Mouse (Mus musculus): ENCODE measurements at regions not wholly inside any gene's neighbourhood (a gene's known extent, or its start where the extent isn't known, plus 50 kb on each side); places are given as distances from the start of the nearest gene placed in this dataset.
"Not testable (repeated sequence)": the region's sequence is repeated elsewhere in the genome, so short reads cannot be mapped to it uniquely, and the experiment has no call there.

DNA sequence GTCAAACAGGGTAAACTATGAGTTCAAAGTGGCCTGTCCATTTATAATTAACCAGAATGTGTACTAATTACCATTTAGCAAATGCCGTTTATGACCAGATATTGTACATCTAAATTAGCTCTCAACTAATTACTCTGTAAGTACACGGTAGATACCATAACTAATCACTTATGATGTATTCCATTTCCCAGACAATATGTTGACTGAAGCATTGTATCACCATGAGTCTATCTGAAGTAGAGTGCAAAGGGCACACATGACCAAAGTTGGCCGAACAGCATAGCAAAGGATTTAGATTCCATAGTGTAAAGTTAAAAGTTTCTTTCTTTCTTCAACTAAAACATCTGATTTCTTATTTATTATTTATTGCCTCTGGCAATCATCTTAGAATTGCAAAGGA is 227.5 kb downstream of the Nfkbiz start:
- Histone ChIP-seq H3K36me3 (no peaks in the 10 kb centered on the region), H3K9ac (replicated peaks) (no peak overlapping the region), H3K9me3 (no peaks in the 10 kb centered on the region), H3K4me1 (replicated peaks) (no peaks in the 10 kb centered on the region), H3K4me2 (replicated peaks) (no peak overlapping the region), H3K27ac (no peak overlapping the region), H3K27me3 (no peaks in the 10 kb centered on the region), H3K4me3 (replicated peaks) (no peak overlapping the region)
- 87% methylated on average over 3 of the region's 3 CpGs for WGBS
- ATAC-seq, result no peak

DNA sequence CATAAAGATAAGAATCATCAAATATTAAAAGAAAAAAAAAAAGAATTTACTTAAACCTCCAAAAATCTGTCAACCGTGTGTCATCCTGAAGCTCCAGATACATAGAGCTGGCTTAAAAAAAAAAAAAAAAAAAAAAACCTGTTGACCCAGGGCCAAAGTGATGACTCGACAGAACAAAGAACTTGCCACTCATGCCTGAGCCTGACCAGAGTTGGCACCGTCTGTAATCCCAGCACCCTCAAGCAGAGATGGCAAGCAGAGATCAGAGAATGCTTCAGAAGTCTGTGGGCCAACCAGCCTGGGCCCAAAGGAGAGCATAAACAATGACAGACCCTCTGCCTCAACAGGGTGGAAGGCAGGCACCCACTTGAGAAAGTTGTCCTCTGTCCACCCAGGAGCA is 230.3 kb downstream of the Nfkbiz start:
- H3K4me3 ChIP-seq (replicated peaks), result no peak overlapping the region
- H3K4me1 ChIP-seq (replicated peaks), result no peaks in the 10 kb centered on the region
- no peaks in the 10 kb centered on the region for H3K27me3 ChIP-seq
- WGBS, result 86% methylated on average over 3 of the region's 3 CpGs
- no peak overlapping the region for H3K27ac ChIP-seq
- no peaks in the 10 kb centered on the region for H3K36me3 ChIP-seq
- no peak overlapping the region for H3K9ac ChIP-seq (replicated peaks)
- ATAC-seq, result no peak
- no peak overlapping the region for H3K4me2 ChIP-seq (replicated peaks)
- no peaks in the 10 kb centered on the region for H3K9me3 ChIP-seq

DNA sequence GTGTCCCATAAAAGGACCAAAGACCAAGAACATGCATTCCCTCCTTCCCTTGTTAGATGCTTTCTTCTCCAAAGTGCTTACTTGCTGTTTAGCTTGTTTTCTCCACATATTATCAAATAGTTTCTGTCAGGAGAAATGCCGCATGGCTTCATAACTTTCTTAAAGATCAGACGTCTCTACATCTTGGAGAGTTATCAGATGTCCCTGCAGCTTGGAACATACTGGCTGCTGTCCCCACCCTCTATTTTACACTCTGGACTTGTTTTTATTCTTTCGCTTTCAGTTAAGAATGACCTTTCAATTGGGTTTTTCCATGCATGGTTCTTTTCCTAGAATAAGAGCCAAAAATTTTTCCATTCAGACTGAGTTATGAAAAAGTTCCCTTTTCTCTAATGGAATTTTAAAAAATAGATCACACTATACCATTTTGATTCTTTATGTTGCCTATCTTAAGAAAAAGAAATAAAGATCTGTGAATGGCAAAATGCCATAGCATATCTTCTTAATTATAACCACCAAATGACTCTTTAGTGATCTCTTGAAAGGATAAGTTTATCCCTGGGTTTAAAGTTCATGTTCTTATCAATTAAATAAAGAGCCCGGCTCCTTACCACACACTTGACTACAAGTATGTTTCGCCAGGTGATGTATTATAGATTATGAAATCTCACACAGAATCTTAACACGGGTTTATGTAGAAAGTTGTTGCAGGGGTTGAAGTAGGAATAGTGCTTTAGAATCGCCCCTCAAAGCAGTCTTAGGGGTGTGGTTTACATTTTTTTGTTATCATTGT is 232.1 kb downstream of the Nfkbiz start:
- 88% methylated on average over 7 of the region's 7 CpGs for WGBS
- H3K4me1 ChIP-seq (replicated peaks), result no peaks in the 10 kb centered on the region
- H3K9ac ChIP-seq (replicated peaks), result no peak overlapping the region
- no peak overlapping the region for H3K4me3 ChIP-seq (replicated peaks)
- no peak for ATAC-seq
- H3K27ac ChIP-seq, result no peak overlapping the region
- H3K27me3 ChIP-seq, result no peaks in the 10 kb centered on the region
- H3K4me2 ChIP-seq (replicated peaks), result no peak overlapping the region
- no peaks in the 10 kb centered on the region for H3K9me3 ChIP-seq
- no peaks in the 10 kb centered on the region for H3K36me3 ChIP-seq

DNA sequence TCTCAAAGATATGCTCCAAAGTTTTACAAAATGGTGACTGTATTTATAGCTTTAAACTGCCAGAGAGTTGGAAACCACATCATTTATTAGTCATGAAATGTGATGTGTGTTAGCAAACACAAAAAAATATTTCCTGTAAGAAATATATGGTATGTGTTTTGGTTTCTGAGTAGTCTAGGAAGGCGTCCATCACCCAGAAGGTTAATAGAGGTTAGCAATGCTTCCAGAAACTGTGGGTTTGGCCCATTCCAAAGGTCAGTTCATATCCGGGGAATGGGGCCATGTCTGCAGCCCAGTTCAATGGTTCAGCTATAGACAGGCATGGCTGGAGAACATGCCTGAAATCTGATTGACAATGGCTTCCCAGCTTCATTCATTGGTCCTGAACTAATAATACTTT is 235.1 kb downstream of the Nfkbiz start:
- 90% methylated on average over 2 of the region's 2 CpGs for WGBS
- H3K4me3 ChIP-seq (replicated peaks), result no peak overlapping the region

DNA sequence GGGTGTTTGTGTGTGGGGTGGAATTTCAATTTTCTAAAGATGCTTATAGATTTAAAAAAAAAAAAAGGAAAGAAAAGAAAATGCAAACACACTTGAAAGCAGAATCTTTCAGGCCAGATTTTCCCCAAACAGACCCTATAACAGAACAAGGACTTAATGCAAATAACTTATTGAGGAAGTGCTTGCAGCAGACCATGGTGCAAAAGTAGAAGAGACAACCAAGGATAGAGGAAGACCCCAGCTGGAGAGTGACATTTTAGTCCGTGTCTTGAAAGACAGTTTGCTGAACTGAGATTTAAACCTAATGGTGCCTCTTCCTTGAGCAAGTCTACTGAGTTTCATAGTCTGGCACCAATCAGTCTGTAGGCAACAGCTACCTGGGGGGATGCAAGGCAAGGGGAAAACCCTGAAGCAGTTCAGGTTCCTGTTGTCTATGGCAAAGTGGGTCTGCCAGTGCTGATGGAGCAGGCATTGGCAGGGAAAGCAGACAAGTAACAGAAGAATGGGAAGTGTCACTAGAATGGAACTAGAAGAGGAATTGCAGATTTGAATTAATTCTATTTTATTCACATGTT is 249.2 kb downstream of the Nfkbiz start:
- no peak for ATAC-seq
- Histone ChIP-seq H3K9ac (replicated peaks) (no peak overlapping the region), H3K4me3 (replicated peaks) (no peak overlapping the region), H3K36me3 (no peaks in the 10 kb centered on the region), H3K4me1 (replicated peaks) (no peaks in the 10 kb centered on the region), H3K4me2 (replicated peaks) (no peak overlapping the region), H3K9me3 (no peaks in the 10 kb centered on the region), H3K27me3 (no peaks in the 10 kb centered on the region), H3K27ac (no peak overlapping the region)
- 86% methylated on average over 1 of the region's 1 CpGs for WGBS

More for the DNA sequence above, 235.1 kb downstream of the Nfkbiz start:
- no peak overlapping the region for H3K9ac ChIP-seq (replicated peaks)
- no peaks in the 10 kb centered on the region for H3K27me3 ChIP-seq
- no peaks in the 10 kb centered on the region for H3K36me3 ChIP-seq
- H3K4me2 ChIP-seq (replicated peaks), result no peak overlapping the region
- no peaks in the 10 kb centered on the region for H3K4me1 ChIP-seq (replicated peaks)
- H3K27ac ChIP-seq, result no peak overlapping the region
- ATAC-seq, result no peak
- no peaks in the 10 kb centered on the region for H3K9me3 ChIP-seq

DNA sequence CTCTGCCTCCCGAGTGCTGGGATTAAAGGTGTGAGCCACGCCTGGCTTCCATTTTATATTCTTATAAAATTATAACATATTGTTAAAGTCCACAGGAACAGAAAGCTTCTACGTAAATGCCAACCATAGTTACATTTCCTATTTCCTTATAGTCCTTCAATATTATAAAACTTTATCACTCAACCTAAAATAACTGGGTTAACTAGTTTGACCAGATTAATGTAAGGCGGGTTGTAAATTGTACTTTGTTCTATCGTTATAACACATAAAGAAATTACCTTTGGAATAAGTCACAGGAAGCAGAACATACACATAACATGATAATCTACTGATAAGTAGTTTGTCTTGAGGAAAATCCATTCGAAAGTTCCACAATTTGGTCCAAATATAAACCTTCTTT is 251.6 kb downstream of the Nfkbiz start:
- Histone ChIP-seq H3K4me3 (replicated peaks) (no peak overlapping the region), H3K9ac (replicated peaks) (no peak overlapping the region), H3K36me3 (no peaks in the 10 kb centered on the region), H3K4me2 (replicated peaks) (no peak overlapping the region), H3K4me1 (replicated peaks) (no peaks in the 10 kb centered on the region), H3K9me3 (no peaks in the 10 kb centered on the region), H3K27ac (no peak overlapping the region), H3K27me3 (no peaks in the 10 kb centered on the region)
- WGBS, result 94% methylated on average over 6 of the region's 6 CpGs
- no peak for ATAC-seq

DNA sequence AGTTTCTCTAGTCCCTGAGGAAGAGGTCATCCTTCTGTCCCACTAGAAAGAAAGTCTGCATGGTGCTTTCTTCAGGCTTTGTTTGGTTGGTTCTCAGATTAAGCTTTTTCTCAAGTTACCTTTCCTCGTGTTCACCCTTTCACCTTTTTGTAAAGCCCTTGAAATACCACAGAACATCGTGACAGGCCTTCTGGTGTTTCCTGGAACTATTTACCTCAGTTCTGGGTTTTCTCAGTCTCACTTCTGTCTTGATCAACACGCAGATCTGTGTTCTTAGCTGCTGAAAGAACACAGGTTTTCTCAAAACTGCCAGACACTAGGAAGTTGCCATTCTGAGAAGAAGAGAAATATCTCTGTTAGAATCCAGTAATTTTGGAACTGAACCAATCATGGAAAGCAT is 255.8 kb downstream of the Nfkbiz start:
- H3K36me3 ChIP-seq, result no peaks in the 10 kb centered on the region
- H3K27me3 ChIP-seq, result no peaks in the 10 kb centered on the region
- no peak overlapping the region for H3K4me3 ChIP-seq (replicated peaks)
- ATAC-seq, result no peak
- no peaks in the 10 kb centered on the region for H3K4me1 ChIP-seq (replicated peaks)
- H3K9me3 ChIP-seq, result no peaks in the 10 kb centered on the region
- WGBS, result 69% methylated on average over 3 of the region's 3 CpGs
- no peak overlapping the region for H3K9ac ChIP-seq (replicated peaks)
- no peak overlapping the region for H3K27ac ChIP-seq
- H3K4me2 ChIP-seq (replicated peaks), result no peak overlapping the region

DNA sequence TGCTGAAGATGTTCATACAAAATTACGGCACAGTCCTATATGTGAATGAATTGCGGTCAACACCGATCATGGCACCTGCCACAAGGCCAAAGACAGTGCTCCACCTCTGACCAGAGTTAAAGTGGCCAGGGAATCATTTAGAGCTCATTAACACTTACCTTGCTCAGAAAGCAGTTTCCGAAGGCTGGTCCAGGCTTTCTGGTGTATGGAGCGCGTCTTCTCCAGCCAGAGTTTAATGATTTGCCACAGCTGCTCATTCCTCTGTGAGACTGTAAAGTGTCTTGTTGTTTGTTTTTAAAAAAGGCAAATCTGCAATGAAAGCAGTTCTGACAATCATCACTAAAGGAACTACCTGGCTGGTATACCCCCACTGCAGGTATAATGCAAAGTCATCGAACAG is 256.7 kb downstream of the Nfkbiz start:
- Histone ChIP-seq H3K9ac (replicated peaks) (no peak overlapping the region), H3K27me3 (no peaks in the 10 kb centered on the region), H3K4me2 (replicated peaks) (no peak overlapping the region), H3K27ac (no peak overlapping the region), H3K36me3 (no peaks in the 10 kb centered on the region), H3K4me3 (replicated peaks) (no peak overlapping the region), H3K4me1 (replicated peaks) (no peaks in the 10 kb centered on the region), H3K9me3 (no peaks in the 10 kb centered on the region)
- 96% methylated on average over 7 of the region's 7 CpGs for WGBS
- no peak for ATAC-seq

DNA sequence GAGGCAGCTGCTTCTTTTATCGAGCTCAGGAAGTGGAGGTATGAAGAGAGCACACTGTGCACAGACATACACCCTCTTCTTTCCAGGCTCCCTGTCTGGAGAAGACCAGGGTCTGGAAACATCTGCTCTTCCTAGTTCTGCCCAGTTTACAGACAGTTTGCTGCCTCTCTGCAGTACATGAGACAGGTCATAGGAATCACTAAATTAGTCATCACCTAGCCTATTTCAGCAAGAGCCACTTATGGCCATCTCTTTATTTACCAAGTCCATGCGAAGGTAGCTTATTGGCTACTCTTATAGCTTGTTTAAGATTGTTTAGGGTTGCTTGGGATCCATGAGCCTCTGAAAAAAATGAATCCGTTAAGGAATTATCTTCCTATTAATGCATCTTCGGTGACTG is 257.9 kb downstream of the Nfkbiz start:
- WGBS, result 91% methylated on average over 4 of the region's 4 CpGs
- Histone ChIP-seq H3K27me3 (no peaks in the 10 kb centered on the region), H3K27ac (no peak overlapping the region), H3K4me3 (replicated peaks) (no peak overlapping the region), H3K4me1 (replicated peaks) (no peaks in the 10 kb centered on the region), H3K36me3 (no peaks in the 10 kb centered on the region), H3K9ac (replicated peaks) (no peak overlapping the region), H3K4me2 (replicated peaks) (no peak overlapping the region), H3K9me3 (no peaks in the 10 kb centered on the region)
- no peak for ATAC-seq

DNA sequence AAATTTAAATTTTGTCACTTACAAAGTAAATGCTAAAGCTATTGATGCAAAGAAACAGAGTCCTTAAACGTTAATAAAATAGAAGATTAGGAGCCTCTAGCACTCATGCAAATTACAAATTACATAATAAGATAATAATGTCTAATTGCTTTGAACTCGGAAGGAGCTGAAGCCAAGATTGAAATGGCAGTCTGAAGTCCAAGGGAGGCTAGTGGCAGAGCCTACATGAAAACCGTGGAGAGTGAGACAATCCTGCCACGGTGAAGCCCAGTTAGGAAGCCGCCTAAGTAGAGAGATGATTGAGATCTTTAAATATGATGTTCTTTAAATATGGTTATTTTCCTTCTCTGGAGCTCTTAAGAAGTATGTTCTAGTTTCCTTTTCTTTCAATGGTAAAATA is 260.0 kb downstream of the Nfkbiz start:
- Histone ChIP-seq H3K4me2 (replicated peaks) (no peak overlapping the region), H3K27me3 (no peaks in the 10 kb centered on the region), H3K27ac (no peak overlapping the region), H3K9ac (replicated peaks) (no peak overlapping the region), H3K9me3 (no peaks in the 10 kb centered on the region), H3K4me1 (replicated peaks) (no peaks in the 10 kb centered on the region), H3K36me3 (no peaks in the 10 kb centered on the region), H3K4me3 (replicated peaks) (no peak overlapping the region)
- 88% methylated on average over 5 of the region's 5 CpGs for WGBS
- no peak for ATAC-seq

DNA sequence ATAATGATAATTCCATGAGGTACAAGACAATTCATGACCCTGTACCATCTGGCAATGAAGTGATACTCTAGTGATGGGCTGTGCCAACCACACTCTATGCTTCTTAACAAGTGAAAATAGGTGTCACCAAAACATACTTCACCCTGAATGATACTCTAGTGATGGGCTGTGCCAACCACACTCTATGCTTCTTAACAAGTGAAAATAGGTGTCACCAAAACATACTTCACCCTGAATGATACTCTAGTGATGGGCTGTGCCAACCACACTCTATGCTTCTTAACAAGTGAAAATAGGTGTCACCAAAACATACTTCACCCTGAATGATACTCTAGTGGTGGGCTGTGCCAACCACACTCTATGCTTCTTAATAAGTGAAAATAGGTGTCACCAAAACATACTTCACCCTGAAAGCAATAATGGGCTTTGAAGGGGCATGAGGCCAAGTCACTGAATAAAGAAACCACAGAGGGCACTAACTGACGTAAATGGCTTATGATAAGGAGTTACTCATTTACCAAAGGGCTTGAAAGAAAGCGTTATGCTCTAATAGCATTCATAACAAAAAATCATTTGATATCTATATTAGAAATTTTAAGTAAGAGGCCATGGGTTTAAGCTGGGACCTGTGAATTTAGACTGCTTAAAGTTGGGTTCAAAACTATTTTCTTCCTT is 263.0 kb downstream of the Nfkbiz start:
- not testable (repeated sequence) for H3K27me3 ChIP-seq; H3K9me3 ChIP-seq; ATAC-seq; H3K4me3 ChIP-seq (replicated peaks); H3K4me1 ChIP-seq (replicated peaks); H3K9ac ChIP-seq (replicated peaks); H3K27ac ChIP-seq; H3K4me2 ChIP-seq (replicated peaks); H3K36me3 ChIP-seq
- 93% methylated on average over 2 of the region's 2 CpGs for WGBS

DNA sequence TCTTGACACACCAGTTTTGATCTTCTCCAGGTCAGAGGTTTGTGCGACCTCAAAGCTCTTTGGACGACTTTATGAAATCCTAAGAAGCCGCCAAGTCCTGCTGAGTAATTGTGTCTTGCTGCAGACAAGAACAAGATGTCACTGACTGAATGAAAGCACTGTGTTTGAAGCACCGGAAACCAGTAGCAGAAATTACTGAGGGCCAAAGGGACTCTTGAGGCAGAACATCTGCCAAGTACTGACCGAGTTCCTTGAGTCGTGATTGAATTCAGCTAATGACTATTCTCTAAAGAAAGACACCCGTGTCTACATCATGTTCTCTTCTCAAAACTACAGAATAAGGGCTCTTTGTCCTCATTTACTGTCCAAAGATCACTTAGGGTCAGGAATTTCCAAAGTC is 267.6 kb downstream of the Nfkbiz start:
- no peak for ATAC-seq
- no peak overlapping the region for H3K4me3 ChIP-seq (replicated peaks)
- H3K27me3 ChIP-seq, result no peaks in the 10 kb centered on the region
- no peaks in the 10 kb centered on the region for H3K9me3 ChIP-seq
- no peak overlapping the region for H3K27ac ChIP-seq
- no peak overlapping the region for H3K9ac ChIP-seq (replicated peaks)
- H3K36me3 ChIP-seq, result no peaks in the 10 kb centered on the region
- H3K4me1 ChIP-seq (replicated peaks), result no peaks in the 10 kb centered on the region
- no peak overlapping the region for H3K4me2 ChIP-seq (replicated peaks)
- 41% methylated on average over 7 of the region's 7 CpGs for WGBS
